Mouse (Mus musculus) forebrain, embryonic 13.5 days (tissue): ENCODE measurements around the gene Gfy. TPM values are rescaled to one million over a fixed set of nuclear protein-coding genes. Genes with fewer than 3 reads are reported as not detected.
"Not testable (repeated sequence)": the region's sequence is repeated elsewhere in the genome, so short reads cannot be mapped to it uniquely, and the experiment has no call there.

Source experiments
- ATAC-seq: fragments of 200-750 bp; cut with Nextera tagmentation; 2 replicates; pipeline ENCODE4 v1.8.0; 2017
- H3K27ac ChIP-seq: fragments of 300-500 bp; sonication (generic); 2 replicates; pipeline ENCODE4 v1.5.1; 2015; ENCODE audit warnings: inconsistent platforms, mild to moderate bottlenecking, moderate library complexity
- H3K27me3 ChIP-seq: fragments of 300-500 bp; sonication (generic); 2 replicates; pipeline ENCODE4 v1.6.1; 2015; ENCODE audit warnings: mild to moderate bottlenecking, inconsistent platforms
- H3K36me3 ChIP-seq: fragments of 300-500 bp; sonication (generic); 2 replicates; pipeline ENCODE4 v1.6.1; 2015; ENCODE audit warnings: mild to moderate bottlenecking, inconsistent platforms; ENCODE audit not compliant: poor library complexity, severe bottlenecking
- H3K4me1 ChIP-seq: fragments of 300-500 bp; sonication (generic); 2 replicates; pipeline ENCODE4 v1.6.1; 2015; ENCODE audit warnings: inconsistent platforms
- H3K4me2 ChIP-seq: fragments of 300-500 bp; sonication (generic); 2 replicates; pipeline ENCODE4 v1.6.1; 2015; ENCODE audit warnings: inconsistent platforms, mild to moderate bottlenecking, moderate library complexity
- H3K4me3 ChIP-seq: fragments of 300-500 bp; sonication (generic); 2 replicates; pipeline ENCODE4 v1.5.1; 2015; ENCODE audit warnings: mild to moderate bottlenecking, inconsistent platforms
- H3K9ac ChIP-seq: fragments of 300-500 bp; sonication (generic); 2 replicates; pipeline ENCODE4 v1.6.1; 2015; ENCODE audit warnings: mild to moderate bottlenecking, inconsistent platforms
- H3K9me3 ChIP-seq: fragments of 300-500 bp; sonication (generic); replicated peaks from 2 replicates; pipeline ENCODE4 v1.6.1; 2016; ENCODE audit warnings: inconsistent platforms
- WGBS: fragments of 180-500 bp; shearing (Covaris S2); methylation state at CpG from one replicate; pipeline ENCODE4 v1.1.7; 2015; 5-methylcytosine and 5-hydroxymethylcytosine counted together
- polyA plus RNA-seq: library from polyadenylated mRNA; unstranded; fragments of >200 nt; fragmentation: Nextera tagmentation; extraction: Ambion mirVana; gene quantifications from 2 replicates; pipeline ENCODE4 v1.2.1, GENCODE M21; 2015

Gene Gfy
- polyA plus RNA-seq, 1 experiment from 2014 or later: not detected

- H3K4me1 ChIP-seq: peaks cover 31% of the 10 kb centered on the region
- peak within 1 kb of the TSS; percentile 56 for H3K4me3 ChIP-seq
- H3K27ac ChIP-seq: peak within 1 kb of the TSS; percentile 90
- peak; percentile 96 for ATAC-seq
- H3K27me3 ChIP-seq: no peaks in the 10 kb centered on the region
- no peaks in the 10 kb centered on the region for H3K9me3 ChIP-seq
- peak within 1 kb of the TSS; percentile 80 for H3K9ac ChIP-seq
- peaks cover 21% of the 10 kb centered on the region for H3K36me3 ChIP-seq
- 5% methylated on average over 69 of the region's 69 CpGs for WGBS
- peak within 1 kb of the TSS; percentile 74 for H3K4me2 ChIP-seq
Measured at GRCm38 (mm10) chr7:45154096-45154992, 25.0 kb downstream of the Gfy start, which contains the start of the genes Pih1d1 and Aldh16a1. Gene Pih1d1, plus strand, starts transcription at chr7:45154303. Gene Aldh16a1, minus strand, starts transcription at chr7:45154584.

GRCm38 (mm10) chr7:45153586-45153985, 25.8 kb downstream of the Gfy start:
- H3K4me3 ChIP-seq: peak overlapping the region; percentile 56
- WGBS: 2% methylated on average over 5 of the region's 5 CpGs
- ATAC-seq: peak; percentile 1; the same call in 1 of the 2 replicates
- no peaks in the 10 kb centered on the region for H3K9me3 ChIP-seq
- peak overlapping the region; percentile 74 for H3K4me2 ChIP-seq
- peak overlapping the region; percentile 80 for H3K9ac ChIP-seq
- H3K27me3 ChIP-seq: no peaks in the 10 kb centered on the region
- H3K36me3 ChIP-seq: peaks cover 13% of the 10 kb centered on the region
- peaks cover 31% of the 10 kb centered on the region for H3K4me1 ChIP-seq
- peak overlapping the region; percentile 90 for H3K27ac ChIP-seq

DNA sequence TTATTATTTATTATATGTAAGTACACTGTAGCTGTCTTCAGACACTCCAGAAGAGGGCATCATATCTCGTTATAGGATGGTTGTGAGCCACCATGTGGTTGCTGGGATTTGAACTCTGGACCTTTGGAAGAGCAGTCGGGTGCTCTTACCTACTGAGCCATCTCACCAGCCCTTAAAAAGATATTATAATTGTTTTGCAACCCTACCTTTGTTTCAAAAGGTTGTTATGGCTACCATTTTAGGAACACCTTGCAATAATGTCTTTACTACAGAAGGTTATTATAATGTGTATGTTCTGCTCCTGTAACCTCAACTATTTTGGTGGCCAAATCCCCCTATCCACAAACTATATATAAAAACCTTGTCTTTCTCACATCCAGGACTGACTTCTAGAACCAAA, 26.3 kb downstream of the Gfy start:
- H3K4me2 ChIP-seq: peak overlapping the region; percentile 74; the same call in 1 of the 2 replicates
- H3K4me3 ChIP-seq, ATAC-seq, H3K9me3 ChIP-seq, H3K27ac ChIP-seq, H3K9ac ChIP-seq, H3K27me3 ChIP-seq, H3K36me3 ChIP-seq: not testable (repeated sequence)
- H3K4me1 ChIP-seq: peaks cover 31% of the 10 kb centered on the region
- 78% methylated on average over 2 of the region's 2 CpGs for WGBS

- Histone ChIP-seq H3K9me3 (no peaks in the 10 kb centered on the region), H3K27me3 (no peaks in the 10 kb centered on the region), H3K4me1 (peaks cover 31% of the 10 kb centered on the region), H3K27ac (no peak overlapping the region), H3K4me2 (no peak overlapping the region), H3K36me3 (peaks cover 4% of the 10 kb centered on the region; the same call in 1 of the 2 replicates), H3K9ac (no peak overlapping the region), H3K4me3 (no peak overlapping the region)
- 61% methylated on average over 11 of the region's 11 CpGs for WGBS
- no peak for ATAC-seq
Measured at GRCm38 (mm10) chr7:45151303-45151702, 28.1 kb downstream of the Gfy start.

DNA sequence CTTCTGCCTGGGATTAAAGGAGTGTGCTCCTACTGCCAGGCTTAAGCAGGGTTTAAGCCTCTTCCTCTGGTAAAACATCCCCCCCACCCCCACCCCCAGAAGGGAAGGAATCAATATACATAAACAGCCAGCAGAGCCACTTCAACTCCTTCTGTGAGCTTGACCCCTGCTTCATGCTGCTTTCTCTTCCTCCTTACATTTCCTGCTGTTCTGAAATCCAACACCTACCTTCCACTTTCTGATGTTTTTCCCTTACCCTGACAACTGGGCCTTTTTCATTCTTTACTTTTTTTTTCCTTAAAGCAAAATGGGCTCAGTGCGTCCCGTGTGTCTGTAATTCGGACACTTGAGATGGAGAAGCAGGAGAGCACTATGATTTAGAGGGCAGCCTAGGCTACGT, 29.0 kb downstream of the Gfy start:
- WGBS: 65% methylated on average over 4 of the region's 4 CpGs
- Histone ChIP-seq H3K36me3 (peaks cover 12% of the 10 kb centered on the region), H3K9ac (0 out of 2 replicates have a peak overlapping the region, but pooled peaks have one; percentile 3), H3K9me3 (no peaks in the 10 kb centered on the region), H3K4me2 (no peak overlapping the region), H3K4me3 (no peak overlapping the region), H3K27ac (no peak overlapping the region), H3K4me1 (peaks cover 29% of the 10 kb centered on the region), H3K27me3 (no peaks in the 10 kb centered on the region)
- no peak for ATAC-seq

- WGBS: 26% methylated on average over 6 of the region's 6 CpGs
Measured at GRCm38 (mm10) chr7:45149545-45149944, 29.8 kb downstream of the Gfy start.

GRCm38 (mm10) chr7:45148534-45149098, 30.8 kb downstream of the Gfy start:
- Histone ChIP-seq H3K4me3 (no peak overlapping the region), H3K9ac (0 out of 2 replicates have a peak overlapping the region, but pooled peaks have one; percentile 13), H3K4me1 (peaks cover 21% of the 10 kb centered on the region), H3K4me2 (no peak overlapping the region), H3K27ac (no peak overlapping the region), H3K36me3 (peaks cover 29% of the 10 kb centered on the region), H3K9me3 (no peaks in the 10 kb centered on the region), H3K27me3 (no peaks in the 10 kb centered on the region)
- WGBS: 65% methylated on average over 4 of the region's 4 CpGs
- no peak for ATAC-seq

More at GRCm38 (mm10) chr7:45149545-45149944, 29.8 kb downstream of the Gfy start:
- H3K27me3 ChIP-seq: no peaks in the 10 kb centered on the region
- H3K9me3 ChIP-seq: no peaks in the 10 kb centered on the region
- H3K27ac ChIP-seq: no peak overlapping the region
- no peak for ATAC-seq
- no peak overlapping the region for H3K4me2 ChIP-seq
- peaks cover 20% of the 10 kb centered on the region for H3K36me3 ChIP-seq
- no peak overlapping the region for H3K9ac ChIP-seq
- peaks cover 22% of the 10 kb centered on the region for H3K4me1 ChIP-seq
- H3K4me3 ChIP-seq: no peak overlapping the region

DNA sequence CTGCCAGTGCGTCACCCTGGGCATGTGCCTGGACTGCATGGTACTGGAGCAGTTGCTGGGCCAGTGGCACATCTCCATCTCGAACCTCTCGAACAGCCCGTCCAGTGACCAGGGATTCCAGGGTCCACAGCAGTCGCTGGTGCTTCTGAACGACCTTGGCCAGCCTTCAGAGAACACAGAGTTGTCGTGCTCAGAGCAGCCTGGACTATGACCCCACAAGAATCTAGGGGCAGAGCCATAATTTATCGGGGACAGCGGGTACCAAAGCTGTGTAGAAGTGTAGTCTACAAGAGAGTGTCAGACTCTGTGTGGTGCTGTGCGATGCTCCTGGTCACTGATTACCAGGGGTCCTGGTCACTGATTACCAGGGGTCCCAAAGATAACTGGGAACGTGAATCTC, 31.5 kb downstream of the Gfy start:
- 93% methylated on average over 11 of the region's 11 CpGs for WGBS
- H3K27me3 ChIP-seq: no peaks in the 10 kb centered on the region

DNA sequence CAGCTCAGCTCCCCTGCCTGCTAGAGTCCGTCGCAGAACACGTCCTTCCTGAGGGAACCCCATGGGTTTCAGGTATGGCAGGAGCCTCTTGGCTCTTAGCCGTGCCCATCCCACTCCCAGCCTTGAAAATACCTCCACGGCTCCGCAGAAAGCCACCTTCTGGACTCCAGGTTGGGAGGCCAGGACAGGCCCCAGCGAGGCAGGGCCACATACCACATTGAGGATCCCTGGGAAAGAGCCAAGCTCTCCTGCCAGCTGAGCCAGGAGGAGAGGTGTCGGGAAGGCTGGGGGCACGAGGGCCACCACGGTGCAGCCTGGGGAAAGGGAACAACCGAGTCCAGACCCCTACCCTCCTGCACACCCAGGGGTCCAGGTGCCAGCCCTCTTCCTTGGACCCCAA, 32.1 kb downstream of the Gfy start:
- no peak overlapping the region for H3K27ac ChIP-seq
- no peak for ATAC-seq
- 93% methylated on average over 10 of the region's 11 CpGs for WGBS
- no peak overlapping the region for H3K4me3 ChIP-seq
- no peaks in the 10 kb centered on the region for H3K27me3 ChIP-seq
- H3K4me1 ChIP-seq: peaks cover 16% of the 10 kb centered on the region
- no peaks in the 10 kb centered on the region for H3K9me3 ChIP-seq
- no peak overlapping the region for H3K9ac ChIP-seq
- no peak overlapping the region for H3K4me2 ChIP-seq
- H3K36me3 ChIP-seq: peaks cover 38% of the 10 kb centered on the region

More for the DNA sequence above, 31.5 kb downstream of the Gfy start:
- ATAC-seq: no peak
- Histone ChIP-seq H3K27ac (no peak overlapping the region), H3K4me2 (no peak overlapping the region), H3K9ac (no peak overlapping the region), H3K4me3 (no peak overlapping the region), H3K9me3 (no peaks in the 10 kb centered on the region), H3K36me3 (peaks cover 32% of the 10 kb centered on the region), H3K4me1 (peaks cover 16% of the 10 kb centered on the region)

- no peaks in the 10 kb centered on the region for H3K27me3 ChIP-seq
- H3K4me3 ChIP-seq: no peak overlapping the region
- H3K9me3 ChIP-seq: no peaks in the 10 kb centered on the region
- ATAC-seq: no peak
- no peak overlapping the region for H3K4me2 ChIP-seq
- H3K36me3 ChIP-seq: peaks cover 47% of the 10 kb centered on the region
- 92% methylated on average over 8 of the region's 8 CpGs for WGBS
- no peaks in the 10 kb centered on the region; the same call in 1 of the 2 replicates for H3K4me1 ChIP-seq
- H3K27ac ChIP-seq: no peak overlapping the region
- H3K9ac ChIP-seq: no peak overlapping the region
Measured at GRCm38 (mm10) chr7:45145460-45145859, 33.9 kb downstream of the Gfy start.

DNA sequence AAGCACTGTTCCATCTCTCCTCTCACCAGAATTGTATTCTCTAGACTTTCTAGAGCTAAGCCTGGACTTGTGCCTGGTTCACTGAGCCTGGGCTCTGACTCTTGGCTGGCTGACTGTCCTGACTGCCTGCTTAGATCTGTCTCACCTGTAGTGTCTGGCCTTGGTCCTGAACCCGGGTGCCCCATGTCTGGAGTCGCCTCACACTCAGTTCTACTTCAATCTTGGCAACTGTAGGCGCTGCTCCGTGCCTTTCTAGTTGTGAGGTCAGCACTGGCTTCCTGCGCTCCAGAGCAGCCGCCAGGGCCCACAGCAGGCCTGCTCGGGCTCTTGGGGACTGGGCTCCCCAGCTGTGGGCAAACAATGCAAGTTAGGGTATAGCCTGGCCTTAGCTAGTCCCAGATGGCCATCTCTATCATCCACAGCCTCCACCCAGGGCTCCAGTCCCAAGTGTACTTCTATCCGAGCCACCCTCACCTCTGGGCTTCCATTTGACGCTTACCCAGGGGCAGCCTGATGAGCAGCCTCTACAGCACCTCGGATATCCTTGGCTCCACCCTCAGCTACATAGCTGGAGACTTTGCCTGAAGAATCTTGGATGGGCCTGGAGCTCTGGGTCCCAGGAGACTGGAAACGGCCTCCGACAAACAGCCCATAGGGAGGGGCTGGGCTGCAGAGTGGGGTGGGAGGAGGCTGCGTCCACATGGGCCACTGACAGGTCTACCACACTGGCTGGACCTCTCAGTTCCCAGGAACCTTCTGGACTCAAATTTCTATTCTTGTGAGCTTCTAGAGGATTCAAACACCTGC, 34.8 kb downstream of the Gfy start:
- 88% methylated on average over 13 of the region's 13 CpGs for WGBS
- H3K9ac ChIP-seq: no peak overlapping the region

More for the DNA sequence above, 34.8 kb downstream of the Gfy start:
- H3K4me2 ChIP-seq: no peak overlapping the region
- ATAC-seq: no peak
- no peak overlapping the region for H3K27ac ChIP-seq
- H3K9me3 ChIP-seq: no peaks in the 10 kb centered on the region
- no peaks in the 10 kb centered on the region for H3K4me1 ChIP-seq
- H3K27me3 ChIP-seq: no peaks in the 10 kb centered on the region
- H3K36me3 ChIP-seq: peaks cover 47% of the 10 kb centered on the region
- H3K4me3 ChIP-seq: no peak overlapping the region
